Mouse (Mus musculus) natural killer cell, adult 2 months (primary cell): Measurements from ENCODE around the gene Med29.
"Not testable (repeated sequence)": the region's sequence is repeated elsewhere in the genome, so short reads cannot be mapped to it uniquely, and the experiment has no call there.

Experiments used
- DNase-seq, 2 experiments: peaks; one replicate each; pipeline ENCODE4 v3.0.0; 2022; ENCODE audit warnings: low spot score in 2 of 2

Med29 gene

GRCm38 (mm10) chr7:28398000-28398399, 5.5 kb upstream of the Med29 start:
- peak in 1 of 2 experiments; percentile 21 for DNase-seq

GRCm38 (mm10) chr7:28395425-28395824, 2.9 kb upstream of the Med29 start:
- no peak for DNase-seq

- no peak for DNase-seq
Observed at GRCm38 (mm10) chr7:28393272-28393951, 904 bp upstream of the Med29 start.

- DNase-seq, result no peak
Observed at GRCm38 (mm10) chr7:28390331-28390730, 2.2 kb downstream of the Med29 start.

DNA sequence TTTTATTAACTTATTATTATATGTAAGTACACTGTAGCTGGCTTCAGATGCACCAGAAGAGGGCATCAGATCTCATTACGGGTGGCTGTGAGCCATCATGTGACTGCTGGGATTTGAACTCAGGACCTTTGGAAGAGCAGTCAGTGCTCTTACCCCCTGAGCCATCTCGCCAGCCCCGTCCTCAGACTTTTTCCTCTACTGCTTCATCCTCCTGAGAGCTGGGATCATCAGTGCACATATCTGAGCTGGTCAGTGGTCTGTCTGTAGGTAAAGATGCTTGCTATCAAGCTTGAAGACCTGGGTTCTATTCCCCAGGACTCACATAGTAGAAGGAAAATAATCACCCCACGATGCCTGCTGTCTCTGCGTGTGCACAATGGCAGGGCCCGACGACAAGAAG, 5.1 kb downstream of the Med29 start:
- not testable (repeated sequence) for DNase-seq

GRCm38 (mm10) chr7:28386877-28387276, 5.6 kb downstream of the Med29 start:
- DNase-seq, result not testable (repeated sequence)

GRCm38 (mm10) chr7:28386462-28386861, 6.0 kb downstream of the Med29 start:
- peak; percentile 84 to 90 for DNase-seq

GRCm38 (mm10) chr7:28386007-28386406, 6.5 kb downstream of the Med29 start:
- no peak for DNase-seq

DNA sequence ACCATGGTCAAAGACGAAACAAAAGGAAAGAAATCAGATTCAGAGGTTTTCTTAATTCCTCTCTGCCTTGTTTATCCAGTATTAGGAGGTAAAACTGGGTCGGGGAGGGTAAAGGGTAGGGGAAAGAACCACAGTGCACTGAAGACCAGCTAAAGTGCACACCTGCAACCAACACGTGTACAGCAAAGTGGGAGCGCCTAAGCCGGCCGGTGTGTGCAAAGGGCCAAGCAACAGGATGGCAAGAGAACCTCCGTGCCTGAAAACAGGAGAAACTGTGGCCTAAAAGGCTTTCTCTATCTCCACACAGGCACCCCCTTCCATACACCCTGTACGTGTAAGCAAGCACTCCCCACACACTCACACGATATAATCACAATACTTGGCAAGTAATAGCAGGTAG, 7.3 kb downstream of the Med29 start:
- DNase-seq, result no peak

DNA sequence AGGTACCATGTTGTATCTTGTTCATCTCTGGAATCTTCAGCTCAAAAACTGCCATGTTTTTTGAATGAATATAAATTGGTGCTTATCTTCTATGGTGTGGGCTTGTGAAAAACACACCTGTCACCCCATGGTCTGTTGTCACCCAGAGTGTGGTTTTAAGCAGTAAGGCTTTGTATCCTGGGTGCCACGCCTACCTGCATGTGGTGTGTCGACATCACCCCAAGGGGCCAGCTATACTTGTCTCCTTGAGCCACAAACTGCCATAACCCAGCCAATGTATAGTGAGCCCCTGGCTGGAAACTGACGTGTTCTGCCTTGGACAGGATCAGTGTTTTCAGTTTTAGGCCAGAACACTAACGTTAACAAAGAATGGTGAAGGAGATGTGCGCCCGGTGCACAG, 8.3 kb downstream of the Med29 start:
- DNase-seq, result peak; percentile 52 to 58

GRCm38 (mm10) chr7:28383606-28384005, 8.9 kb downstream of the Med29 start:
- no peak for DNase-seq

GRCm38 (mm10) chr7:28382981-28383396, 9.5 kb downstream of the Med29 start:
- peak; percentile 94 to 95 for DNase-seq

- peak in 1 of 2 experiments; percentile 81 for DNase-seq
Observed at GRCm38 (mm10) chr7:28382347-28382951, 10.1 kb downstream of the Med29 start.

- peak; percentile 94 to 96 for DNase-seq
Observed at GRCm38 (mm10) chr7:28381938-28382337, 10.6 kb downstream of the Med29 start.

DNA sequence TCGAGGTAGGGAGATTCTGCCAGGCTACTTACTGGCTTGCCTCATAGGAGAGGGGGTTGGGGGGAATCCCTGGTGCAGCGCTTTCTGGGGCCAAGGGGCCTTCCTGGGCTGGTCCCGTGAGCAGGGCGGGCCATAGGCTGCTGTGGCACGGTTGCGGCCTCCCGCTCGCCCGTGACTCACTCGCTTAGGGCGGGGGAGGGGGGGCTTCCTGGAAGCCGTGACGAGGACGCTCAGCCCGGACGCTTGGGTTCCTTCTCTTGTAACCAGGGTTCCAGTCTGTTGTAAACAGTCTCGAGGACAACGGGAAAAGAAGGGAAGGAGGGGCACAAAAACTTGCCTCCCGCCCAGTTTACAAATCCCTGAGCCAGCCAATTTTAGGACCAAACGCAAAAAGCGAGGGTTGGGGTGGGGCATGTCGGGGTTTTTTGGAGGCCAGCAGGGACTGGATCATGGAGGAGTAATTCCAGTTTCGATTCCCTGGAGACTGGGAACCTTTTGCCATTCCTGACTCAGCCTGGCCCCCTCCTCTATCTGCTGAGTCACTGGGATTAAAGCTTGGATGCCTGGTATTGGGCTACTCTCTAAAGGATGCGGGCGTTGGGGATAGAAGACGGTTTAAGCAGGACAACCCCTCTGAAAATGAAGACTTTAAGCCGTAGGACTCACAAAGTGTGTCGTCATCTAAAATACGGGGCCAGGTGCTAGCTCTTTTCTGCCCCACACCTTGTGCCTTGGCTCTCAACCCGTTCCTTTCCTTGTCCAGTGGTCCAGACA, 11.3 kb downstream of the Med29 start:
- peak; percentile 95 to 96 for DNase-seq

DNA sequence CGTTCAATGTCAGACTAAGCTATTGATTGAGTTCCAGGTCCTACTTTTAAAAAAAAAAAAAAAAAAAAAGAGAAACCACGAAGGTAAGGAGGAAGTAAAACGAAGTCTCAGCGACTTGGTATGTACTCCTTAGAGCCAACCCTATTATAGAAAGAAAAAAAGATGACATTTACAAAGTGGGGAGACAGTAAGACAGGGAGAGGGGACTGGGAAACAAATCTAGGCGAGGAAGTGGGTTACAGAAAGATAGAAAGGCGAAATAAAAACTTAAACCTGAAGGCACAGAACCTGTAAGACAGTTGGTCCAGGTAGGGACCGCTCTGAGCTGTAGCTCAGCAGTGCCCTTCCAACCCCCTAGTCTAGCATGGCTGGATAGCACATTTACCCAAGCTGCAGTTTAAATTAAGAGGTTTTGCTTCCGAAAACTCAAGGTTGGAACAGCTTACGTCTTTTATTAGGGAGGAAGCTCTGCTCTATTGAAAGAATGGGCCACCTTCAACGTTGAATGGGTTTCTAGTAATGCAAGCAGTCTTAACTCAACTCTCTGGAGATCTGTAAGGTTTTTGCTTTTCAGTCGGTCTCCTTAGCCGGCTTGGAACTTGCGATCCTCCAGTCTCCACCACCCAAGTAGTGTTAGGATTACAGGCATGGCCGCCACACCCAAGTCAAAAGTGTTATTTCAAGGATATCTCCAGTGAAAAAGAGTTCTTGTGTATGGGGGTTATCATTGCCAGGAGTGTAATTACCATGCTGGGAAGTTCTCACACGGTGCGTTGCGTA, 12.1 kb downstream of the Med29 start, which contains the start of gene Zfp36:
Zfp36 (minus strand) TSS at position 17 of the 780 bp plus-strand sequence.
- peak in 1 of 2 experiments; percentile 48 for DNase-seq

- peak; percentile 95 to 97 for DNase-seq
Observed at GRCm38 (mm10) chr7:28378769-28379651, 13.5 kb downstream of the Med29 start.

GRCm38 (mm10) chr7:28378066-28378690, 14.3 kb downstream of the Med29 start:
- DNase-seq, result peak; percentile 67 to 71

- peak; percentile 29 for DNase-seq
Observed at GRCm38 (mm10) chr7:28377190-28378065, 15.1 kb downstream of the Med29 start.
